Mouse (Mus musculus): Measurements from ENCODE around the gene Lrrc55.

DNA sequence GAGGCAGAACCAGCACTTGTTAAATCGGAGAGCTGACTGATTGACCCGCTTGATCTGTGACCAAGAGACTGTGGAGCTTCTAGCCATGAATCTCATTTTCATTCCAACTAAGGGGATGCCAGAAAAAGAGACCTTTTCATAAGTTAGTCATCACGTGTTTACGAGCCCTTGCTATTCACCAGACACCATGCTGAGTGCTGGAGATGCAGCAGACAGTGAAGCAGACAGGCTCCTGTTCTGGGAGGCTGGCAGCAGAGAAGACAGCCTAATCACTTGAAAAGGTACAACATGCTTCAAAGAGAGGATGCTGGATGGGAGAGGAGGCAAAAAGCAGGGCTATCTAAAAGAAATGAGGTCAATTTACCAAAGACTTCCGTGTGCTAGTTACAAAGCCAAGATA is 12.3 kb upstream of the Lrrc55 start:
- TF ChIP-seq CTCF (IDR thresholded peaks at IDR 0.05; ENCODE audit: control insufficient read depth, insufficient read depth, insufficient replicate concordance, low read depth, low read length) (no peak), POLR2A (IDR thresholded peaks at IDR 0.05; ENCODE audit: control insufficient read depth, low read depth, low read length) (no peak)
